Mouse (Mus musculus): Measurements from ENCODE around the gene Exoc5.
"Not testable (repeated sequence)": the region's sequence is repeated elsewhere in the genome, so short reads cannot be mapped to it uniquely, and the experiment has no call there.

The Exoc5 gene

DNA sequence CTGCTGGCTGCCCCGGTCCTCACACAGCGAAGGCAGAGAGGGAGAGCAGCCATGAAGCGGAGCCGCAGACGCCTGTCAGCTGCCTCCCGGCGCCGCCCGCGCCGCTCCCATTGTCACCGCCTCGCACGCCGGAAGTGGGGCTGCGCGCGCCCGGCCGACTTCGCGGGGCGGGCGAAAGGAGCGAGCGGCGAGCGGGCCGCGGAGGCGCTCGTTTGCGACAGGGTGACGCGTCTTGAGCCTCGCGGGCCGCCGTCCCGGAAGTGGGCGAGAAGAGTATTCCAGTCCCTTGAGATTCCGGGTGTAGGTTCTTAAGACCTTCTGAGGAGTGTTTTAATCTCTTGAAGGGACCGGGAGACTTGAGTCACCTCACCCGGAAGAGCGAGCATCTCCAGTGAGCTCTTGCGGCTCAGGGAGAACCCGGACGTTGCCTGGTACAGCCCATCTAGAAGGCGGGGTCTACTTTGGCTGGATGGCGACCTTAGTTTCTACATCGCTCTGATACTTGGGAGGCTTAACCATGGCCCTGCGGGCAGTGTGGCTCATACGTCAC, at the start of gene Exoc5:
Exoc5 (minus strand) TSS at position 380 of the 550 bp plus-strand sequence.
- DNase-seq: peak; percentile 97 to 99

DNA sequence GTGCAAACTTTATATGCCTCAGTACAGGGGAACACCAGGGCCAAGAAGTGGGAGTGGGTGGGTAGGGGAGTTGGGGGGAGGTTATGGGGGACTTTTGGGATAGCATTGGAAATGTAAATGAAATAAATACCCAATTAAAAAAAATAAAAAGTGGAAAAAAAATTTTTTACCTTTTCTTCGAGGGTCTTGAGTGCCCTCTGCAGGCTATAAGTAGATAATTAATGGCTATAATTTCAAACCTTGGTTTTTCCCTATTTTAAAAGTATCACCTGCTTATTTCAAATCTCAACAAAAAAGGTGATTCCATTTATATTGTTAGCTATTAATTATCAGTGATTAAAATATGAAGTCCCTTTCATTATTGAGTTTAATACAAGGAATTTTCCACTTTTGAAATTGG, 25.3 kb upstream of the Exoc5 start:
- not testable (repeated sequence) for DNase-seq

DNA sequence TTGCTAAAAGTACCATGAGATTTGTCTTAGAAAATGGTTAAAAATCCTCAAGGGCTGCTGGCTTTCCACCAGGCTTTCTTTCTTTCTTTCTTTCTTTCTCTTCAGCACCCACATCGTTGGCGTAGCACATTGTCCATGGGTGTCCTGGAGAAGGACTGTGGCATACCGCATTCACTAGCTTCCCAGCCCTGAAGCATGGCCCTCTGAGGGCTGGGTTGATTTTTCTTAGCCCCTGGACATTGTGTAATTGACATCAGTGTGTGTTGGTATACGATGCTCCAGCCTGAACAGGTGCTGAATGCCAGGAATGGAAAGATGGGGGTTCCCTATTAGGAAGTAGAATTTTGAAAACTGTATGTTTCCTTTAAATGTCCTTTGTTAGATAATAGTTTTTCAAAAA, 24.8 kb upstream of the Exoc5 start:
- DNase-seq: no peak

DNA sequence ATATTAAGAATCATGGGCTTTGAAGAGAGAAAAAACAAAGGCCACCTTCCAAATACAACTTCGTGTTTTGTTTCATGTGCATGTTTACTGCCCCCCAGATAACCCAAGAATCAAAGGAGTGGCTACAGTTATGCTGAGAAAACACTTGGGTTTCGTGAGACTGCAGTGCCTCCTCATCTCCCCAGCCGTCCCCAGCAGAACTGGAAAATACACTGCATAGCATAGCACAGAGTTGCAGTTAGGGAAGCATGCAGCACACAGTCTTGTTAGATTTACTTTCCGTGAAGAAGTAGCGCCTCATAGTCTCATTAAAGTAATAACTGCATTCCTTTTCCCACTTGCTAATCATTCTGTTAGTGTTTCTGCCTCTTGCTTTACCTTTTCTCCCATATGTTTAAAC, 23.6 kb upstream of the Exoc5 start:
- DNase-seq: no peak

DNA sequence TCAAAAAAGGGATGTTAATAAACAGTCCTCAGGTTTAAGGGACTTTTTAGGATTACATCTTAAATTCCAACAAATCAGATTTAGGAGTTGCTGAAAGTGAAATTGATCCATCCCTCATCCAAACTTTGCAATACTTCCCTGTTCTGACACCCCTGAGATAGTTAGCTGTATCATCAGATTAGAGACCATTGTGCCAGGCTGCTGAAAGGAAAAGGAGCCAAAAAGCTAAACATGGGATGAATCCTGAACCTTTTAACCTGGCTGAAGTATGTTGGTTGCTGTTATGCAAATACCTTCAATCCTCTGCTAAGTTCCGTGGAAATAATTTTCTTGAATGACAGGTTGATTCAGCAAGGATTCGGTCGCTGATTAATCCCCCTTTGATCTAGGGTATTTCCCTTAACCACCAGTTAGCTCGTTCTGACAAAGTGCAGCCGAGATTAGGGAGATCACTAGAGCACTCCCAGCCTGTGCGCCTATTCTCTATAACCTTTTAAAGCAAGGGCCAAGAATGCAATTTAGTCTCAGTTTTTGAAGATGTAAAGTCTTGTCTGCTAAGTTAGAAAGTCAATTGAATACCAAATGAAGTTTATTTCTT, 23.1 kb upstream of the Exoc5 start:
- no peak for DNase-seq

DNA sequence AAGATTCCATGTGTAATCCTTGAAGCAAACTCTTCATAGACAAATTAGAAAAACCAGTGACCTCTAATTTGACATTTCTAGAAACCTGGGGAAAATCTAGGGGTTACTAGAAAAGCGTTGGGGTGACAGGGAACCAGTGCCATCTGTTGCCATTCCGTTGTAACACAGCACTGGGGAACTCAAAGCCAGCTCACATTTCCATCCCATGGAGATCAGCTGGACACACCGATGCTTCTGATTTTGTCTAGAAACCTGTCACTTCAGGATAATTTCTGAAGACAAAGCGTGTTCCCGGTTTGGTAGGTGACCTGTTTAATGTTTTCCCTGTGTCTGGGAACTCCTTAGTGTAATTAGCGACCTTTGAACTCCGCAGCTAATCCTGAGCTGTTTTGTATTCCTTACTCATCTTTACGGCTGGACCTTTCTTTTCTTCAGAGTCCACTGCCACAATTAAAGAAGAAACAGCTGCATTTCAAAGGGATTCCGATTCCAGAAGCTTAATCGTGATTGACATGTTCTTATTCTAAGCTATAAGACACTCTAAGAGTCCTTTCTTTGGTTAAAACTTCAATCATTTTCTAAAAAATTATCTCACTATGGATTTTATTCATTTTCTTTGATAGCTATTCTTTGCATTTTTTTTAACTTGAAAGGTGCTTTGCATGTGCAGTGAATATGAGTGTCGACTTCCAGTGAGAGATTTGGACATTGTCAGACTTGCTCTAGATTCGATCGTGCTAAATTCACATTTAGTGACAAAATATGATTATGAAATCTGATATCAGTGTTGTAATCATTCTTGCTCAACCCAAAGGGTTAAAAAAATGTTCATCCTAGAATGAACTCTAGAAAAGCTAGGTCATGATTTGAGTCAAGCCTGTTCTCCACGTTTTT, 21.9 kb upstream of the Exoc5 start:
- DNase-seq: peak; percentile 53 to 78

DNA sequence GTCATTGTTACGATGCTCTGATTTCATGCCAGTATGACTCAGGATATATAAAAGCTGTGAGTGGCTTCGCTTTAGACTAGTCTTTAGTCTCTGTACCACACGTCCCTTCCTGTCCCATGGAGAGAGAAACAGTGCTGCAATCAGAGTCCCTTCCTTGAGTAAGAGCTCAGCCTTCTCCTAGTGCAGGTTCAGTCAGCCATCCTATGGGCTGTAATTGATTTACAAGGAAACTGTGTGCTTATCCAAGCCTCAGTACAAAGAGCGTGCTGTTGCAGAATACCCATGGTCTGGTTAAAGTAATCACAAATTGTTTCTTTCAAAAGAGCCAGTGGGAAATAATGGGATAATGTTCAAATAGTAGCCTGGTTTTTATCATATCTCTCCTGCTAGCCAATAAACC, 20.1 kb upstream of the Exoc5 start:
- DNase-seq: peak; percentile 27 to 77

DNA sequence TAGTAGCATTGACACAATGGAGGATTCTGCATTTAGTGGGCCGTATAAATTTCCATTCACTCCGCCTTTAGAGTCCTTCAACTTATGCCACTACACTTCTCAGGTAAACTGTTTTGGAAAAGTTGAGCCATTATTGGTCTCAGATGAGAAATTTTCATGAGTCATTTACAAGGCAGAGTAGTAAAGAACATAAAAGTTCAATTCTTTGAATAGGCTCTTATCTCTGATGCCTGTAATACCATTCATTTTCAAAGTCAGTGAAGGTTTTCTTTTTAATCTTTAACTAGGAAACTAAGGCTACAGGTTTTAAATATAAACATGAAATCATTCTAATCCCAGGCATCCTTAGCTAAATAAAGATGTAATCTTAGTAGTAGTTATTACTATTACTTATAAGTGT, 12.4 kb upstream of the Exoc5 start:
- DNase-seq: no peak

DNA sequence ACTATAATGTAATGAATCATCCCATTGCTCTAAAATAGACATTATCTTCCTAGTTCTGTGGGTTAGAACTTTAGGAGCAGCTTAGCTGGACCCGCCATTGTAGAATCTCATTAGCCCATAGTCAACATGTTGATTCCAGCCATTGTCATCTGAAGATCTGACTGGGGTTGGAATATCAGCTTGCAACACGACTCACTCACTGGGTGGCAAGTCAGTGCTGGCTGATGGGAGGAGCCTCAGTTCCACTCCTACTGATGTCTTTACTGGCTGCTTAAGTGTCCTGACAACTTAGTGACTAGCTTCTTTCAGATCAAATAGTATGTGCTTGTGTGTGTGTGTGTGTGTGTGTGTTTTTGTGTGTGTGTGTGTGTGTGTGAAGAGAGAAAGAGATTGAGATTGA, 7.9 kb upstream of the Exoc5 start:
- no peak for DNase-seq

DNA sequence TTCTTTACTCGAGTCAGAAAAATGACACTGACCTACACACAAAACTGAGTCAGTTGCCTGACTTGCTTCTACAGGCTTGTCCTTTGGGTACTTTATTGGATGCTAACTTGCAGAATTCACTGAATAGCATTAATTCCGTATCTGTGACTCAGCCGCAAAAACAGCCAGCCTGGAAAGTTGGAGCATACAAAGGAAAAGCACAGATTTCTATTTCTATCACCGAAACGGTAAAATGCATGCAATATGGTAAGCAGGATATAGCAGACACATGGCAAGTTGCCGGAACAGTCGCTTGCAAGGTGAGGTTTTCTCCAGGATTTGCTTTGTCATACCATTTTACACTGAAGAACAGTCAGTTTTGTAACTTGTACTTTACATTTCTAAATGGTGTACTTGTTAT, 7.4 kb upstream of the Exoc5 start:
- no peak for DNase-seq

DNA sequence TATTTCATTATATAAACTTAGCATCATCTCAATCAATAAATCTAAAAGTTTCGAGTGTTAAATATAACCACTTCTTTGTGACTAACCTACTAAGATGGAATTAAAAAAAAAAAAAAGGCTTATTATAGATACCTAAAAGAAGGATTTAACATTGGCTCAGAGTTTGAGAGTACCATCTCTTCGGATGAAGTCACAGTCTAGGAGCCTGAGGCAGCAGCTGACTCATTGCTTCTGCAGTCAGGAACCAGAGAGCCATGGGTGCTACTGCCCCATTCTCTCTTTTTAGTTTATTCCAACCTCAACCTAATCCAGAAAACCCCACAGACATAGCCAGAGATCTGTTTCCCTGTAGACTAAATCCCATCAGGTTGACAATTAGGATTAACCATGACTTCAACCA, 6.4 kb upstream of the Exoc5 start:
- no peak for DNase-seq

DNA sequence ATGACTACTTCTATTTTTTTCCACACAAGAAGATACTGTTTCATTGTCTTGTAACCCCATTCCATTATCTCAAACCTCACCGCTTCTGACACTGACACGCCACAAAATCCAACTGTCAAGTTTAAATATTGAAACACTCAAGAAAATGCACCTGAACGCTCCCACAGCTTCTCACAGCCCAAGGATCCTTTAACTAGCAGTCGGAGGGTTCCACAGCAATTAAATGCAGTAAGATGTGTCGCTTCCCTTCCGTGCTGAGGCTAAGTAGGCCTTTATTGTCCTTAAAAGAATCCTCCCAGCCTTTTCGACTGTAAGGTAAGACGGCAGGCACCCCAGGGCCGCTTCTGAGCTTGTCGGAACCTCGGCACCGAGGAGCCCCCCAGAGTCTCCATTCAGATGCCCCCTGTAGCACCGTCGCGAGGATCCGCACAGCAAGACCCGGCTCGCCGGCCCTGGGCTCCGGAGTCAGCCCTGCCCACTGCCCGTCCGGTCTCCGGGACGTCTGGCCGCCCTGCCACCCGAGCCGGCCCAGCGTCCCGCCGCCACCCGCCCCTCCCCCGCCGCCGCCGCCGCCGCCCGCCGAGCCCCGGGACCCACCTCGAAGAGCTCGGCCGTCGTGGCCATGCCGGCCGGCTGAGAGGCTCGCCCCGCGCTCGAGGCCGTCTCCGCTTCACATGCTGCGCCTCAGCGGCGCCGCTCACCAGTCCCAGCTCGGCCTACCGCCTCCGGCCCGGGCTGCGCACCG, 752 bp downstream of the Exoc5 start, which contains the start of gene Ap5m1:
Ap5m1 (plus strand) TSS at position 569 of the 745 bp plus-strand sequence.
- DNase-seq: no peak

DNA sequence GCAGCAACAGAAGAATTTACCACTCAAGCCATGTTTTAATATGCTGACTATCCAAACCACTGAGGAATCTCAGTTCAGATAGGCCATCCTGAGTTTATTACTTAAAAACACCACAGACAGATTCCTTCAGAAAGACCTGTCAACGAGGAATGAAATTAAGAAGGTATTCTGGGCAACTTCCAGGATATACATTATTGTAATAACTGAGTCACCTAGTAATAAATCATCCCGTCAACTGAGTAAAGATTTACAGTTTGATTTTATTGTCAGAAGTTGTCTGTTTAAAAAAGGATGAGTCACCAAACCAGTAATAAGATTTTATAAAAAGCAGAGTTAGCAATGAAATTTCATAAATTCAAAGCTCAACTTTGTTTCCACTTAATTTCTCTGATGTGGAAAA, 2.6 kb downstream of the Exoc5 start:
- no peak for DNase-seq

DNA sequence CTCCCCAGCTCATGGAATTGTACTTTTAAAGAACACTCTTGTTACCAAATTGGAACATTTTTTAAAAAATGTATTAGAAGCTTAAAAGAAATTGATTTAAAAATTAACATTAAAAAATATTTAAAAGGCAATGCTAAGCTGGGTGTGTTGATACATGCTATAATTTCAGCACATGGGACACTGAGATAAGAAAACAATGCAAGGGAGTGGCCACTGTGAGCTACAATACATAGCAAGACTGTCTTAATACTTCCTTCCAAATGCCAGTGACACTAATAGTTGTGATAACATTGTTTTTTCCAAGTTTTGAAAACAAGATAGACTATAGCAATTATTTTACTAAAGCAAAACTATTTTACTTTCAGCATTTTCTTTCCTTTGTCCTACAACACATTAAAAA, 17.0 kb downstream of the Exoc5 start:
- DNase-seq: no peak

DNA sequence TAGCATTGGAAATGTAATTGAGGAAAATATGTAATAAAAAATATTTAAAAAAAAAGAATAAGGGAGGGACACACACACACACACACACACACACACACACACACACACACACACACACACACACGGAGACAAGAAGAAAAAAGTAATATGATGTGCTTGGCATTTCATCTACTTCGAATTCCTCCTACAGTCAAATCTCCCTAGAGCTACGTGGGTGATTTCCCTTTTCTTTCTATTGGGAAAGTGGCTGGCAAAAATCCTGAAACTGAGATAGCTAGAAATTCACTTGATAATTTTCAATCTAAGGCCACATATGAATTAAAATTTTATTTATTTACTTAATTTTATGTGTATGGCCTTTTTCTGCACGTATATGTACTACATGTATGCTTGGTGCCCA, 20.8 kb downstream of the Exoc5 start:
- no peak for DNase-seq

DNA sequence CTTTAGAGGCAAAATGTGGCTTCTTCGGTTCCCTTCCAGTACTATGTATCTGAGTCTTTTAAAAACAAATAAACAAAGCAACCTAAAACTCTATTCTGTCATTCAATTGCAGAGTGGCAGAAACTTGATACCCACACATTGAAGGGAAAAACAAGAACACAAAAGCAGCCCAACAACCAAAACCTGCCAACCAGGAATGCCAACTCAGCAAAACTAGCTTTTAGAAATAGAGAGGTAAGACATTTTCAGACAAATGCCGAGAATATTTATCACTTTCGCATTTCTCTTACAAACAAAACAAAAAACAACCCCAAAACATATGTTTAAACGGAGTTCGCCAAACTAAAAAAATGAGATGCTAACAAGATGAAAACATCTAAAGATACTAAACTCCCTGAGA, 37.5 kb downstream of the Exoc5 start:
- DNase-seq: no peak

DNA sequence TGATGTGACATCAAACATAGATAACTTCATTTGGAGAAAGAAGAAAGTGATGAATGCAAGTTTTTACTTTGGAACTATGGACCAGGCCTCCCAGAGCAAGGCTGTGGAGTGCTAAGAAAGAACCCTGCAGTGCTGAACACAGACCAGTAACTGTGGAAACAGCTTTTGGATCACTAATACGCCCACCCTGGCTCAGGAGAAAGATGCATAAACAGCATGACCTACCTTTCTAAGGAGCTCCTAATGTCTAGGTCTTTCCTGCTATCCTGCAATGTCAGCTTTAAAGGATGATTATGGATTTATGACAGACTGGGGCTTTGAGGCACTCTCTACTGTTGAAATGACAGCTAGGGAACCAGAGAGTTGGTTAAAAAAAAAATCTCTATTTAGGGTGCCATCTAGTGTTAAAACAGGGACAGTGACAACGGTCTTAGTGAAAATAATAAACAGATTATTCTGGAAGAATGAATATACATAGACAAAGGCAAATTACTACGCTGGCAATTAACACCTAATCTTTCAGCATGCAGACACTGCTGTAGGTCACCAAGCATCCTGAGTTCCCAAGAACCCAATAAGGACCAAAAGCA, 38.6 kb downstream of the Exoc5 start:
- DNase-seq: no peak

DNA sequence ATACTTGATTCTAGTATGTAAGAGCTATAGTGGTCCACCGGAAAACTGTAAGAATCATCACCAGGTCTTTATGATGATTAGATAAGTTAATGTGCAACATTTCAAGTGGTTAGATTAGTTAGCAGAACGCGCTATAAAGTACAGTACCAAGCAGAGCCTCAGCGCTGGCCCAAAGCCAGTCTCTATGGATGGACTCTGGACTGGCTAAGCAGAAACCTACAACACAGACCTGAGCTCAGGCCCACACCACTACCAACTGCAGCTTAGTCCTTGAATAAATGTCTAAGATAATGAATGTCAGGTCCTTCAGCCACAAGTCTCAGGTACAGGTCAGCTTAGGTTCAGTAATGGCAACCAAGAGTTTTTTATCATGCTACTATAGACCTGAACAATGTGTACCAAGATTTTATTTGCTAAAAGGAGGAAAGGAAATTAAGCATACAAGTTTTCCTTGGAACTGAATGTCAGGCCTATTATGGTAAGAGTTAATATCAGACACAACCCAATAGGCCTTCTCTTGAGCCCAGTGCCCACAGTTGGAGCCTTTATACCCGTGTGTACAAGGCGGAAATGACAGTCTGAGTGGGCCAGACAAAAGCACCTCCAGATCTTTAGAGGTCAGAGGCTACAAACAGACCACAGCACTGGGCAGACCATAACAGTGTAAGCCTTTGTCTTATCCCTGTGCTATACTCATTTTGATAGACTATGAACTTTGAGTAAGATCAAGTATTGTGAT, 39.2 kb downstream of the Exoc5 start:
- peak; percentile 21 to 35 for DNase-seq

DNA sequence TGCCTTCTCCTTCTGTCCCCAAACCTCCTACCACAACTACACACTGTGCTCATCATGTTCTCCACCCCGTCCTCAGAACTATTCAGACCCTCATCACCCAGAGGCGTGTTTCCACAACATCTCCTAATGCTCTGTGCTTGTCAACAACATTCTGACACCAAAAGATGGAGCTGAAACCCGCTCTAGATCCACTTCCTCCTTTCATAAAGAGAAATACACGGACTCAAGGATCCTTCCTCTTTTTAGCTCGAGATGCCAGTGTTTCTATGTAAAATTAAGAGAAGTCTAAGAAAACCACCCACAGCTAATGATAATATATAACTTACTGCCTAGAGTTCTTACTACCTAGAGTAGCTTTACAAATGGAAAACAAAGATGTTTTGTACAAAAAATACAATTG, 46.7 kb downstream of the Exoc5 start:
- DNase-seq: no peak

DNA sequence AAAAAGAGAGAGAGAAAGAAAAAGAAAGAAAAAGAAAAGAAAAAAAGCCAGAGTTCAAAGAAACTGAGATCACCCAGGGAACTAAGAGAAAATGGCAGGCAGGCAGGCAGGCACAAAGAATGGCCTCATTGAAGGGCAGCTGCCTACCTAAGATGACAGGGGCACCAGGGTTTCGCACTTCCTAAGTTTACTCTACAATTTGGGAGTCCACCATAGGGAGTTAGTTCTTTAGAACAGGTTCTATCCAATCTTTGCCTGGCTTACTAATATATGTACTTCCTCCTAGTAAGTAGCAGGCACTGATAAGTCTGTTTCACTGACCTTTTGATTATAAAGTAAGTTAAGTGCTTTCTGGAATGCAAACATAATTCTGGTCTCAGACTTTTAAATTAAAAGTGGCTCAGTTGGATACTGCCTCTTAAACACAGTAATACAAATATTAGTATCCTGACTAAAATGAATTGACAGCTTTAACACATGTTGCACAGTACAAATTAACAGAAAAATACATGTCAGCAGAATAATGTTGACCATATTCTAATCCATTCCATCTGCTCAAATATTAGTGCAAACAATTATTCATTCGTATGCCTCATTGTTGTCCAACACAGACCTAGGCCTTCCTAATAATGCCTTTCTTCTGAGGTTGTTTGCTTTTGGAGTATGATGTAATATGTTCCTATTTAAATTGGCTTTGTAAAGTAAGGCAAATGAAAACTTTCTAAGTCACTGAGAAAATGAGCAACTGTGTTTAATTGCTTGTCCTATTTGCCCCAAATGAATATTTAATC, 57.9 kb downstream of the Exoc5 start:
- no peak for DNase-seq

DNA sequence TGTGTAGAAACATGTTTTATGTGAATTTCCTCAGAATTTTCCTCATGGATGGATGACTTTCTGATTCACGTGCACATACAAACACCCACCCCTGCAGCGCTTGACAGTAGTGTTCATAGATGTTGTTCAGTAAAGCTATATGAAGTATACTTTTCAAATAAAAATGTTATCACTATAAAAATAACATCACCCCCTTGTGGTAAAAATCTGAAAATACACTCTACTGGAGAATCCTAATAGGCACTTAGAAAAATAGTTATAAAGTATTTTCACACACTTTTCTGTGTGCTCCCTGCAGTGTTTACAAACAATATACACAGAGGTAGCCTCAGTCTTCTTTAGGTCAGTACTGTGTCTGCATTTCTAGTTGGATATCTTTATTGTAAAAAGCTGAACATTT, 58.5 kb downstream of the Exoc5 start:
- DNase-seq: no peak

Measured in kidney, postnatal 36 days (tissue).